Mouse (Mus musculus) regulatory T cell (primary cell): ENCODE results near the gene Kif3a.

ENCODE experiments used
- in situ Hi-C: fragments of 300-600 bp; cut with MboI, MseI; formaldehyde crosslinking; loops from one replicate; pipeline ENCODE4 v1.15.1; 2025; ENCODE audit warnings: high pct_unique_total_duplicates

Gene Kif3a

GRCm38 (mm10) chr11:53567224-53568014 lies at the start of gene Kif3a:
TSS of gene Kif3a (plus strand) at chr11:53567379.
- in situ Hi-C loops: no loop called here

GRCm38 (mm10) chr11:53518759-53519158 lies 48.4 kb upstream of the Kif3a start:
- in situ Hi-C loops: no loop called here

GRCm38 (mm10) chr11:53519207-53520121 lies 47.7 kb upstream of the Kif3a start, which contains the start of gene Sept8:
TSS of gene Sept8 (plus strand) at chr11:53519257.
- in situ Hi-C loops: no loop called here

- in situ Hi-C loops: no loop called here
Measured at GRCm38 (mm10) chr11:53520122-53520978, 46.8 kb upstream of the Kif3a start.

- in situ Hi-C loops: no loop called here
Measured at GRCm38 (mm10) chr11:53521120-53521820, 45.9 kb upstream of the Kif3a start.

GRCm38 (mm10) chr11:53521821-53522131 lies 45.4 kb upstream of the Kif3a start:
- in situ Hi-C loops: no loop called here

GRCm38 (mm10) chr11:53522362-53522761 lies 44.8 kb upstream of the Kif3a start:
- in situ Hi-C loops: no loop called here

- in situ Hi-C loops: no loop called here
Measured at GRCm38 (mm10) chr11:53522930-53523329, 44.2 kb upstream of the Kif3a start.

- in situ Hi-C loops: no loop called here
Measured at GRCm38 (mm10) chr11:53523545-53524405, 43.4 kb upstream of the Kif3a start.

GRCm38 (mm10) chr11:53524905-53525304 lies 42.3 kb upstream of the Kif3a start:
- in situ Hi-C loops: no loop called here

GRCm38 (mm10) chr11:53525461-53525860 lies 41.7 kb upstream of the Kif3a start:
- in situ Hi-C loops: no loop called here

- in situ Hi-C loops: no loop called here
Measured at GRCm38 (mm10) chr11:53528397-53529252, 38.6 kb upstream of the Kif3a start.

GRCm38 (mm10) chr11:53529253-53529557 lies 38.0 kb upstream of the Kif3a start:
- in situ Hi-C loops: no loop called here

- in situ Hi-C loops: no loop called here
Measured at GRCm38 (mm10) chr11:53530001-53530400, 37.2 kb upstream of the Kif3a start.

GRCm38 (mm10) chr11:53531578-53532230 lies 35.5 kb upstream of the Kif3a start:
- in situ Hi-C loops: no loop called here

- in situ Hi-C loops: no loop called here
Measured at GRCm38 (mm10) chr11:53532231-53532620, 35.0 kb upstream of the Kif3a start.

GRCm38 (mm10) chr11:53539002-53539491 lies 28.1 kb upstream of the Kif3a start:
- in situ Hi-C loops: no loop called here

GRCm38 (mm10) chr11:53540394-53540793 lies 26.8 kb upstream of the Kif3a start:
- in situ Hi-C loops: loop anchor here (10.0 kb wide), 1 partner anchor 1086 kb away; no protein-coding TSS in a partner anchor
